Mouse (Mus musculus) left cerebral cortex, postnatal 25 days (tissue): ENCODE measurements around the gene Trub1. TPM values are rescaled to one million over a fixed set of nuclear protein-coding genes. Genes with fewer than 3 reads are reported as not detected.

Experiments
- DNase-seq, 2 experiments: peaks; one replicate each; pipeline ENCODE4 v3.0.0; 2022; ENCODE audit warnings: low spot score in 2 of 2, mixed read lengths in 1 of 2
- intact Hi-C: fragments of 180-260 bp; cut with DNase I; formaldehyde crosslinking; loops from one replicate; pipeline ENCODE4 v1.15.1; 2025
- total RNA-seq, 2 experiments: library from RNA; stranded (reverse); gene quantifications; 2 replicates each; pipeline ENCODE4 v1.2.3; 2021

Gene Trub1
- total RNA-seq, 2 experiments from 2014 or later: 15.0 to 15.4 TPM

DNA sequence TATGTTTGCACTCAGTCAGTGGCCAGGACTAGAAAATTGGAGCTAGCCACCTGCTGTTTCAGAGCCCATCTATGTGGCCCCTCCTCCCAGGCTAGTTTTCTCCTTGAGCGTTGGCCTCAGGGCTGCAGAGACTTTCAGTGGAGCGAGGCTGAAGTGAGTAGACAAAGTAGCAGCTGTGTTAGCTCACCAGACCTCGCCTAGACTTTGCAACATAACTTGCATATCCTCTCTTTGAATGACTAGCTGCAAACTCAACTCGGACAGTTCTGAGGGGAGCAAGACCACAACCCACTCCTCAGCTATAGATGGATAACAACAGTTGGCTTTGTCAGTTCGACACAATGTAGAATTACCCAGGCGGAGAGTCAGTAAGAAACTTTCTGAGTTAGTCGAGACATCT is 81.5 kb downstream of the Trub1 start:
- intact Hi-C loops: no loop called here
- DNase-seq: no peak

DNA sequence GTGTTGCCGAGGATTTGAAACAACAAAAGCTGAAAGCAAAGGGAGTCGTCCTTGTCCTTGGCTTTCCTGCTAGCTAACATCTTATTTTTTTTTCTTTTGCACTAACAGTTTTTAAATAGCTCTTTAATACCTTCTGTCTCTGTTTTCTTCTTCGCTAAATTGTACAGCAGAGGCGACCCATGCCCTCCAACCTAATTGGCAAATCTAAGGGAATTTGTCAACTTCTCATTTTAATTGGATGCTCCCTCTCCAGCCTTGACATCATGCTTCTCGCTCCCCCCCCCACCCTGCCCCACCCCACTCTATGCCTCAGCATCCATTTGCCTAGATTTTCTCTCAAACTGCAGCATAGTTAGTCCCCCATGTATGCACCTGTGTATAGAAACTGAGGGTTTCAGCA is 83.8 kb downstream of the Trub1 start:
- intact Hi-C loops: no loop called here
- no peak for DNase-seq

- DNase-seq: no peak
- intact Hi-C loops: no loop called here
These were observed 84.9 kb downstream of the Trub1 start for GRCm38 (mm10) chr19:57537510-57538182.

DNA sequence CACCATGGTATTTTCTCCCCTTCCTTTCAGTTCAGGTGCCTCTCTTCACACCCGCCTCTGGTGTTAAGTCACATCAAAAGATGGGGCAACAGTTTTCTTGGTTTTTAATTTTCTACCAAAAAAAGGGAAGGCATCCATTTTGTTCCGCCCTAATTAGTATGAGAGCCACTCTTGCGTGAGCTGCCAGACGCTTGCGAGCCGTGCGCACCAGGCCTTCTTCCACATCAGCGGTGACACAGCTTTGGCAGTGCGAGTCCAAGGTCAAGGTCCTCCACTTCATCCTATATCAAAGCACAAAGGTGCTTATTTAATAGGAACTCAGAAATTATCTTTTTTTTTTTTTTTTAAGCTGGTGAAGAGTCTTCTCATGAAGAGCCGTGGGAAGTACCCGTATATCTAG is 87.4 kb downstream of the Trub1 start:
- intact Hi-C loops: no loop called here
- no peak for DNase-seq

Other genes with a start within 250 kb of the Trub1 start
- gene Ablim1, start 138.0 kb upstream of the Trub1 start, total RNA-seq: 100 to 1,000 TPM; 106 to 113 TPM
- gene Fam160b1, start 92.2 kb upstream of the Trub1 start, total RNA-seq: 10 to 100 TPM; 23.3 to 24.0 TPM
- 100 to 1,000 TPM in 1 of 2 experiments, 10 to 100 TPM in 1; 98.2 to 100 TPM for gene Atrnl1, start 158.1 kb downstream of the Trub1 start, total RNA-seq